Mouse (Mus musculus) lung, postnatal 0 days (tissue): ENCODE measurements around the gene Tssk1. TPM values are rescaled to one million over a fixed set of nuclear protein-coding genes. Genes with fewer than 3 reads are reported as not detected.
A peak's percentile ranks its signal among the peaks of the same experiment; 100 is the strongest.

ENCODE experiments used
- ATAC-seq: fragments of 200-750 bp; cut with Nextera tagmentation; 2 replicates; pipeline ENCODE4 v1.8.0; 2017; ENCODE audit warnings: moderate library complexity
- DNase-seq: peaks from one replicate; pipeline ENCODE4 v3.0.0-alpha.2; 2016; ENCODE audit warnings: low spot score
- H3K27ac ChIP-seq: fragments of 300-500 bp; sonication (generic); 2 replicates; pipeline ENCODE4 v1.5.1; 2014; ENCODE audit warnings: antibody characterized with exemption, mild to moderate bottlenecking, low read length, mixed read lengths
- H3K27me3 ChIP-seq: fragments of 300-500 bp; sonication (generic); replicated peaks from 2 replicates; pipeline ENCODE4 v1.6.1; 2014; ENCODE audit warnings: low read length, mixed read lengths; ENCODE audit not compliant: insufficient read depth
- H3K36me3 ChIP-seq: fragments of 300-500 bp; sonication (generic); 2 replicates; pipeline ENCODE4 v1.6.1; 2014; ENCODE audit warnings: low read length, mixed read lengths; ENCODE audit not compliant: insufficient read depth
- H3K4me1 ChIP-seq: fragments of 300-500 bp; sonication (generic); 2 replicates; pipeline ENCODE4 v1.6.1; 2014; ENCODE audit warnings: antibody characterized with exemption, low read depth, low read length, mixed read lengths; ENCODE audit not compliant: insufficient read depth
- H3K4me2 ChIP-seq: fragments of 300-500 bp; sonication (generic); replicated peaks from 2 replicates; pipeline ENCODE4 v1.6.1; 2014; ENCODE audit warnings: low read depth, mild to moderate bottlenecking, low read length, moderate library complexity, mixed read lengths
- H3K4me3 ChIP-seq: fragments of 300-500 bp; sonication (generic); 2 replicates; pipeline ENCODE4 v1.5.1; 2014; ENCODE audit warnings: low read depth, low read length
- H3K9ac ChIP-seq: fragments of 300-500 bp; sonication (generic); replicated peaks from 2 replicates; pipeline ENCODE4 v1.6.1; 2014; ENCODE audit warnings: low read depth, mild to moderate bottlenecking
- H3K9me3 ChIP-seq: fragments of 300-500 bp; sonication (generic); 2 replicates; pipeline ENCODE4 v1.6.1; 2016; ENCODE audit warnings: low read length, mixed read lengths
- CTCF ChIP-seq: IDR thresholded peaks from 2 replicates; pipeline ENCODE4 v1.5.1; 2016; ENCODE audit warnings: antibody characterized with exemption, mild to moderate bottlenecking
- EP300 ChIP-seq: IDR thresholded peaks from 2 replicates; pipeline ENCODE4 v1.6.1; 2016; ENCODE audit warnings: antibody characterized with exemption, mild to moderate bottlenecking, control low read depth
- WGBS: fragments of 180-500 bp; shearing (Covaris S2); extraction: QIAGEN DNeasy Blood & Tissue Kit; methylation state at CpG from one replicate; pipeline ENCODE4 v1.1.7; 2014; 5-methylcytosine and 5-hydroxymethylcytosine counted together
- polyA plus RNA-seq: library from polyadenylated mRNA; unstranded; fragments of >200 nt; fragmentation: Nextera tagmentation; extraction: Ambion mirVana; gene quantifications from 2 replicates; pipeline ENCODE4 v1.2.1, GENCODE M21; 2015

Tssk1 gene
- polyA plus RNA-seq, 1 experiment from 2014 or later = not detected

GRCm38 (mm10) chr16:17876096-17876495 lies 17.9 kb upstream of the Tssk1 start:
- 91% methylated on average over 1 of the region's 1 CpGs for WGBS
- Histone ChIP-seq H3K27ac (no peak overlapping the region), H3K4me3 (no peak overlapping the region), H3K36me3 (peaks cover 10% of the 10 kb centered on the region), H3K4me2 (no peak overlapping the region), H3K4me1 (0 out of 2 replicates have a peak, but pooled peaks cover 5% of the 10 kb centered on the region), H3K9me3 (no peaks in the 10 kb centered on the region), H3K27me3 (no peaks in the 10 kb centered on the region), H3K9ac (no peak overlapping the region)
- TF ChIP-seq CTCF (no peak), EP300 (no peak)
- DNase-seq (no peak), ATAC-seq (no peak)

DNA sequence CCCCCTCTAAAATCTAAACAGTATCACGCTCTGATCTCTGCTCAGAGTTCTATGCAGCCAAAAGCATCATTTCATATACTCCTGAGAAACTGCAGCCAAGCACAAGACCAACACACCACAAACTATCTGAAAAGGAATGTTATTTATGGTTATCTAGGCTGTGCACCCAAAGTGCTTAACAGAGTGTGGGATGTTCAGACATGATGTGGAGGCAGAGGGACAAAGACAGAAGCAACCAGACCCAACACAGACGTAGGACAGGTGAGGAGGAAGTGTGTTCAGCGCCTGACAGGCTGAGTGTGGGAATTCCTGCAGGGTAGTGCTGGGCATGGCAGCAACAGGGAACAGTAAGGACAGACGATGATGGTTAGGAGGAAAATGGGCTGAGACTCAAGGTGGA lies 14.5 kb upstream of the Tssk1 start:
- 84% methylated on average over 4 of the region's 4 CpGs for WGBS
- peaks cover 5% of the 10 kb centered on the region; the same call in 1 of the 2 replicates for H3K4me1 ChIP-seq
- no peak for DNase-seq
- no peak for ATAC-seq
- TF ChIP-seq EP300 = no peak
- no peak for TF ChIP-seq CTCF
- no peak overlapping the region for H3K9ac ChIP-seq
- H3K4me2 ChIP-seq = no peak overlapping the region
- H3K27ac ChIP-seq = no peak overlapping the region
- no peaks in the 10 kb centered on the region for H3K36me3 ChIP-seq
- H3K4me3 ChIP-seq = no peak overlapping the region
- H3K9me3 ChIP-seq = no peaks in the 10 kb centered on the region
- H3K27me3 ChIP-seq = no peaks in the 10 kb centered on the region

DNA sequence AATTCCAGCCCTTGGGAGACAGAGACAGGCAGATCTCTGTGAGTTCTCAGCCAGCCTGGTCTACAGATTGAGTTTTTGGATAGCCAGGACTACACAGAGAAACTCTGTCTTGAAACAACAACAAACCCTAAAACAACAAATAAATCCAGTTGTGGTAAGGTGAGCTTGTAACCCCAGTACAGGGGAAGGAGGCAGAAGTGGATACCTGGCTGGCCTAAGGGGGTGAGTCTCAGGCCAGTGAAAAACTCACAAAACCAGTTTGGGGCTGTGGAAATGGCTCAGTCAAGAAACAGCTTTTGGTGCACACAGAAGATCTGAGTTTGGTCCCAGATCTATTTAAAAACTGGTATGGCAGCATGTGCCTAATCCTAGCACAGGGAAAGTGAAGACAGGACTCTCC lies 11.8 kb upstream of the Tssk1 start:
- Histone ChIP-seq H3K27ac (no peak overlapping the region), H3K4me2 (no peak overlapping the region), H3K9ac (no peak overlapping the region), H3K4me3 (no peak overlapping the region), H3K4me1 (no peaks in the 10 kb centered on the region; the same call in 1 of the 2 replicates), H3K9me3 (no peaks in the 10 kb centered on the region), H3K36me3 (no peaks in the 10 kb centered on the region), H3K27me3 (no peaks in the 10 kb centered on the region)
- DNase-seq = peak; percentile 20
- no peak; the same call in 1 of the 2 replicates for ATAC-seq
- TF ChIP-seq EP300 (no peak), CTCF (no peak)

DNA sequence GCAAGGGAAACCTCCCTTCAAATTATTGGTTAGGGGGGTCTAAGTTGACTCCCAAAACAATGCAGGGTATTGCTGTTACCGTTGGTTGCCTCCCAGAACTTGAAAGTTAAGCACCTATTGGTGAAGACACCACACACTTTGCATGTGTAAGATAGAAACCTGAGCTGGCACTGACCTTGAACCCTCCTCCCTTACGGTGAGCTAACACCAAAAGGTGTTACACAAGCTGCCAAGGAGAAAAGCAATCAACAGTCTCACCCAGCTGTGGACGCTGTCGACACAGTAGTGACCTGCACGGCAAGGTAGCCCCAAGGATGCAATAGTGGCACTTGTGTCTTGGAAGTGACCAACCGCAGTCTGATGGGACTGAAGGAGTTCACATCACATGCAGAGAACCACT lies 9.9 kb upstream of the Tssk1 start:
- Histone ChIP-seq H3K27me3 (no peaks in the 10 kb centered on the region), H3K4me1 (no peaks in the 10 kb centered on the region; the same call in 1 of the 2 replicates), H3K9ac (no peak overlapping the region), H3K9me3 (no peaks in the 10 kb centered on the region), H3K4me2 (no peak overlapping the region), H3K36me3 (no peaks in the 10 kb centered on the region), H3K27ac (no peak overlapping the region), H3K4me3 (no peak overlapping the region)
- TF ChIP-seq EP300 (no peak), CTCF (no peak)
- ATAC-seq (no peak), DNase-seq (no peak)
- 59% methylated on average over 6 of the region's 6 CpGs for WGBS

DNA sequence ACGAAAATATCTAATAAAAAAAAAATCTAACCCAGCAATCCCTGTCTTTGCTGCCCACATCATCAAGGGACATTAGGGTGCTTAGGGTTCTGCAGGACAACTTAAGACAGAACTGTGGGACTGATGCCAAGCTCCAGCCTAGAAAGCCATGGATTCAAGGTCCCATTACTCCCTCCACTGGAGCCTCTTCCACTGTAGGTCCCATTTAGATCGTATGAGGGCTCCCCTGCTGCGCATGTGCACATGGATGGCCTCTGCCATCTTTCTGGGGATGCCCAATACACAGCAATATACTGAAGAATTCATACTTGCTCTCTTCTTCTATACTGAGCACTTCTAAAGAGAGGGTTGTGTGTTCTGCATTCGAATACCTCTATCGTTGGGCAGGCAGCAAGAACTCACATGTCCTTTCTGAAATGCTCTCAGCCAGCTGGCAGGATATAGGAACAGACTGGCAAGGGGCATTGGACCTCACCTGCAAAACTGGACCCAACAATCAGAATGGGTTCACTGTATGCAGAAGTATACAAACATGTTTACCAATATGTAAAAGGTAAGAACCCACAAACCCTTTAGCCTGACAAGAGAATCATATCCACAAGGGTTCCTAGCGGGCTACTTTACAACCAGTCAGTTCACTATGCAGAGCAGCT lies 4.2 kb upstream of the Tssk1 start:
- WGBS = 72% methylated on average over 6 of the region's 6 CpGs
- H3K9ac ChIP-seq = 0 out of 2 replicates have a peak overlapping the region, but pooled peaks have one; percentile 92

GRCm38 (mm10) chr16:17890342-17890727 lies 3.7 kb upstream of the Tssk1 start:
- no peak for ATAC-seq
- H3K9me3 ChIP-seq = no peaks in the 10 kb centered on the region
- H3K27me3 ChIP-seq = no peaks in the 10 kb centered on the region
- H3K4me3 ChIP-seq = peak overlapping the region; percentile 94
- H3K27ac ChIP-seq = 0 out of 2 replicates have a peak overlapping the region, but pooled peaks have one; percentile 97
- H3K36me3 ChIP-seq = no peaks in the 10 kb centered on the region
- H3K9ac ChIP-seq = peak overlapping the region; percentile 92
- no peak for TF ChIP-seq EP300
- no peak for TF ChIP-seq CTCF
- peak overlapping the region; percentile 66 for H3K4me2 ChIP-seq
- H3K4me1 ChIP-seq = peaks cover 20% of the 10 kb centered on the region
- DNase-seq = no peak
- 26% methylated on average over 2 of the region's 2 CpGs for WGBS

More for the DNA sequence above, 4.2 kb upstream of the Tssk1 start:
- no peak overlapping the region for H3K4me3 ChIP-seq
- DNase-seq = no peak
- peaks cover 20% of the 10 kb centered on the region for H3K4me1 ChIP-seq
- no peak overlapping the region for H3K27ac ChIP-seq
- ATAC-seq = no peak
- no peak for TF ChIP-seq CTCF
- TF ChIP-seq EP300 = no peak
- no peaks in the 10 kb centered on the region for H3K9me3 ChIP-seq
- no peaks in the 10 kb centered on the region for H3K36me3 ChIP-seq
- peak overlapping the region; percentile 66 for H3K4me2 ChIP-seq
- H3K27me3 ChIP-seq = no peaks in the 10 kb centered on the region
